Mouse (Mus musculus) bone marrow macrophage, adult 2 months (primary cell): ENCODE measurements around the gene Gm44579.

Experiments used
- CTCF ChIP-seq: IDR thresholded peaks from 2 replicates; pipeline ENCODE4 v1.5.1; 2012; ENCODE audit warnings: low read depth, mild to moderate bottlenecking, low read length, moderate library complexity
- POLR2A ChIP-seq: IDR thresholded peaks from 2 replicates; pipeline ENCODE4 v1.6.1; 2012; ENCODE audit warnings: mild to moderate bottlenecking, low read depth, low read length, borderline replicate concordance

- TF ChIP-seq CTCF: no peak
- no peak for TF ChIP-seq POLR2A
Observed at GRCm38 (mm10) chr15:98168622-98169004, 52.2 kb downstream of the Gm44579 start.
